Mouse (Mus musculus): Measurements from ENCODE around the gene Ubqln1. TPM values are rescaled to one million over a fixed set of nuclear protein-coding genes. Genes with fewer than 3 reads are reported as not detected.
A peak's percentile ranks its signal among the peaks of the same experiment; 100 is the strongest.

Gene Ubqln1
- polyA plus RNA-seq, 1 experiment: 147 TPM

GRCm38 (mm10) chr13:58197981-58198640 is 17.3 kb downstream of the Ubqln1 start:
- no peak overlapping the region for H3K27ac ChIP-seq (ENCODE audit: insufficient read depth, low read length)
- WGBS: 65% methylated on average over 7 of the region's 7 CpGs
- H3K4me1 ChIP-seq (ENCODE audit: control insufficient read depth, insufficient read depth, low read length): peaks cover 11% of the 10 kb centered on the region
- no peaks in the 10 kb centered on the region for H3K27me3 ChIP-seq (ENCODE audit: control insufficient read depth, insufficient read depth, low read length)
- TF ChIP-seq POLR2A (IDR thresholded peaks at IDR 0.05; ENCODE audit: borderline replicate concordance, insufficient read depth, low read length) (no peak), CTCF (IDR thresholded peaks at IDR 0.05; ENCODE audit: borderline replicate concordance, insufficient read depth, low read depth, low read length) (no peak)
- H3K4me3 ChIP-seq (replicated peaks; ENCODE audit: insufficient read depth, low read depth, low read length): no peak overlapping the region
- DNase-seq: no peak

GRCm38 (mm10) chr13:58197211-58197610 is 18.2 kb downstream of the Ubqln1 start:
- H3K27ac ChIP-seq (ENCODE audit: insufficient read depth, low read length): no peak overlapping the region
- no peak for TF ChIP-seq CTCF (IDR thresholded peaks at IDR 0.05; ENCODE audit: borderline replicate concordance, insufficient read depth, low read depth, low read length)
- TF ChIP-seq POLR2A (IDR thresholded peaks at IDR 0.05; ENCODE audit: borderline replicate concordance, insufficient read depth, low read length): no peak
- no peaks in the 10 kb centered on the region for H3K27me3 ChIP-seq (ENCODE audit: control insufficient read depth, insufficient read depth, low read length)
- peaks cover 6% of the 10 kb centered on the region; the same call in 1 of the 2 replicates for H3K4me1 ChIP-seq (ENCODE audit: control insufficient read depth, insufficient read depth, low read length)
- DNase-seq: peak in 1 of 2 experiments; percentile 40
- 52% methylated on average over 3 of the region's 3 CpGs for whole genome bisulfite sequencing
- H3K4me3 ChIP-seq (replicated peaks; ENCODE audit: insufficient read depth, low read depth, low read length): no peak overlapping the region

GRCm38 (mm10) chr13:58194908-58195307 is 20.5 kb downstream of the Ubqln1 start:
- no peak for DNase-seq
- Histone ChIP-seq H3K4me1 (ENCODE audit: control insufficient read depth, insufficient read depth, low read length) (peaks cover 4% of the 10 kb centered on the region; the same call in 1 of the 2 replicates), H3K27me3 (ENCODE audit: control insufficient read depth, insufficient read depth, low read length) (no peaks in the 10 kb centered on the region), H3K4me3 (replicated peaks; ENCODE audit: insufficient read depth, low read depth, low read length) (no peak overlapping the region), H3K27ac (ENCODE audit: insufficient read depth, low read length) (no peak overlapping the region)
- WGBS: 73% methylated on average over 3 of the region's 3 CpGs
- no peak for TF ChIP-seq CTCF (IDR thresholded peaks at IDR 0.05; ENCODE audit: borderline replicate concordance, insufficient read depth, low read depth, low read length)
- TF ChIP-seq POLR2A (IDR thresholded peaks at IDR 0.05; ENCODE audit: borderline replicate concordance, insufficient read depth, low read length): no peak

- TF ChIP-seq POLR2A (IDR thresholded peaks at IDR 0.05; ENCODE audit: borderline replicate concordance, insufficient read depth, low read length): no peak
- no peak overlapping the region for H3K4me3 ChIP-seq (replicated peaks; ENCODE audit: insufficient read depth, low read depth, low read length)
- H3K4me1 ChIP-seq (ENCODE audit: control insufficient read depth, insufficient read depth, low read length): peaks cover 3% of the 10 kb centered on the region; the same call in 1 of the 2 replicates
- H3K27me3 ChIP-seq (ENCODE audit: control insufficient read depth, insufficient read depth, low read length): no peaks in the 10 kb centered on the region
- H3K27ac ChIP-seq (ENCODE audit: insufficient read depth, low read length): no peak overlapping the region
- no peak for DNase-seq
- 97% methylated on average over 3 of the region's 3 CpGs for WGBS
Measured at GRCm38 (mm10) chr13:58193221-58193620, 22.2 kb downstream of the Ubqln1 start.

- no peaks in the 10 kb centered on the region for H3K4me1 ChIP-seq (ENCODE audit: control insufficient read depth, insufficient read depth, low read length)
- TF ChIP-seq CTCF (IDR thresholded peaks at IDR 0.05; ENCODE audit: borderline replicate concordance, insufficient read depth, low read depth, low read length) (no peak), POLR2A (IDR thresholded peaks at IDR 0.05; ENCODE audit: borderline replicate concordance, insufficient read depth, low read length) (no peak)
- H3K4me3 ChIP-seq (replicated peaks; ENCODE audit: insufficient read depth, low read depth, low read length): no peak overlapping the region
- DNase-seq: no peak
- no peaks in the 10 kb centered on the region for H3K27me3 ChIP-seq (ENCODE audit: control insufficient read depth, insufficient read depth, low read length)
- H3K27ac ChIP-seq (ENCODE audit: insufficient read depth, low read length): no peak overlapping the region
- WGBS: 87% methylated on average over 6 of the region's 6 CpGs
Measured at GRCm38 (mm10) chr13:58192146-58192545, 23.3 kb downstream of the Ubqln1 start.

GRCm38 (mm10) chr13:58191516-58191915 is 23.9 kb downstream of the Ubqln1 start:
- no peaks in the 10 kb centered on the region for H3K27me3 ChIP-seq (ENCODE audit: control insufficient read depth, insufficient read depth, low read length)
- WGBS: 98% methylated on average over 14 of the region's 14 CpGs
- no peak for DNase-seq
- H3K4me3 ChIP-seq (replicated peaks; ENCODE audit: insufficient read depth, low read depth, low read length): no peak overlapping the region
- no peaks in the 10 kb centered on the region for H3K4me1 ChIP-seq (ENCODE audit: control insufficient read depth, insufficient read depth, low read length)
- no peak overlapping the region for H3K27ac ChIP-seq (ENCODE audit: insufficient read depth, low read length)
- TF ChIP-seq POLR2A (IDR thresholded peaks at IDR 0.05; ENCODE audit: borderline replicate concordance, insufficient read depth, low read length) (no peak), CTCF (IDR thresholded peaks at IDR 0.05; ENCODE audit: borderline replicate concordance, insufficient read depth, low read depth, low read length) (no peak)

- H3K27me3 ChIP-seq (ENCODE audit: control insufficient read depth, insufficient read depth, low read length): no peaks in the 10 kb centered on the region
- no peak overlapping the region for H3K27ac ChIP-seq (ENCODE audit: insufficient read depth, low read length)
- no peak for DNase-seq
- 74% methylated on average over 5 of the region's 5 CpGs for WGBS
- H3K4me1 ChIP-seq (ENCODE audit: control insufficient read depth, insufficient read depth, low read length): 0 out of 2 replicates have a peak, but pooled peaks cover 4% of the 10 kb centered on the region
- H3K4me3 ChIP-seq (replicated peaks; ENCODE audit: insufficient read depth, low read depth, low read length): no peak overlapping the region
- TF ChIP-seq POLR2A (IDR thresholded peaks at IDR 0.05; ENCODE audit: borderline replicate concordance, insufficient read depth, low read length) (no peak), CTCF (IDR thresholded peaks at IDR 0.05; ENCODE audit: borderline replicate concordance, insufficient read depth, low read depth, low read length) (no peak)
Measured at GRCm38 (mm10) chr13:58189473-58189872, 26.0 kb downstream of the Ubqln1 start.

GRCm38 (mm10) chr13:58188412-58188811 is 27.0 kb downstream of the Ubqln1 start:
- Histone ChIP-seq H3K4me1 (ENCODE audit: control insufficient read depth, insufficient read depth, low read length) (0 out of 2 replicates have a peak, but pooled peaks cover 4% of the 10 kb centered on the region), H3K4me3 (replicated peaks; ENCODE audit: insufficient read depth, low read depth, low read length) (no peak overlapping the region), H3K27ac (ENCODE audit: insufficient read depth, low read length) (no peak overlapping the region), H3K27me3 (ENCODE audit: control insufficient read depth, insufficient read depth, low read length) (no peaks in the 10 kb centered on the region)
- DNase-seq: peak; percentile 83 to 90
- WGBS: 59% methylated on average over 4 of the region's 4 CpGs
- peak; percentile 93 for TF ChIP-seq CTCF (IDR thresholded peaks at IDR 0.05; ENCODE audit: borderline replicate concordance, insufficient read depth, low read depth, low read length)
- no peak for TF ChIP-seq POLR2A (IDR thresholded peaks at IDR 0.05; ENCODE audit: borderline replicate concordance, insufficient read depth, low read length)
